Mouse (Mus musculus) embryonic facial prominence, embryonic 14.5 days (tissue): ENCODE results near the gene Hs3st1. TPM values are rescaled to one million over a fixed set of nuclear protein-coding genes. Genes with fewer than 3 reads are reported as not detected.

Experiments used
- ATAC-seq: fragments of 200-750 bp; cut with Nextera tagmentation; 2 replicates; pipeline ENCODE4 v1.8.0; 2017; ENCODE audit warnings: low read depth, moderate number of reproducible peaks, moderate TSS enrichment
- DNase-seq: peaks from one replicate; pipeline ENCODE4 v3.0.0-alpha.2; 2015; ENCODE audit warnings: low spot score
- H3K27ac ChIP-seq: fragments of 300-500 bp; sonication (generic); replicated peaks from 2 replicates; pipeline ENCODE4 v1.5.1; 2014; ENCODE audit warnings: low read depth, mild to moderate bottlenecking, low read length, moderate library complexity
- H3K27me3 ChIP-seq: fragments of 300-500 bp; sonication (generic); replicated peaks from 2 replicates; pipeline ENCODE4 v1.6.1; 2014; ENCODE audit warnings: low read length; ENCODE audit not compliant: control insufficient read depth, insufficient read depth
- H3K36me3 ChIP-seq: fragments of 300-500 bp; sonication (generic); 2 replicates; pipeline ENCODE4 v1.6.1; 2014; ENCODE audit warnings: low read length, mixed read lengths; ENCODE audit not compliant: control insufficient read depth, insufficient read depth
- H3K4me1 ChIP-seq: fragments of 300-500 bp; sonication (generic); 2 replicates; pipeline ENCODE4 v1.6.1; 2014; ENCODE audit warnings: antibody characterized with exemption, low read length; ENCODE audit not compliant: control insufficient read depth, insufficient read depth
- H3K4me2 ChIP-seq: fragments of 300-500 bp; sonication (generic); 2 replicates; pipeline ENCODE4 v1.6.1; 2014; ENCODE audit warnings: low read depth, mild to moderate bottlenecking, low read length, moderate library complexity, mixed read lengths
- H3K4me3 ChIP-seq: fragments of 300-500 bp; sonication (generic); 2 replicates; pipeline ENCODE4 v1.5.1; 2014; ENCODE audit warnings: low read depth, mild to moderate bottlenecking, low read length
- H3K9ac ChIP-seq: fragments of 300-500 bp; sonication (generic); 2 replicates; pipeline ENCODE4 v1.6.1; 2014; ENCODE audit warnings: low read depth, mild to moderate bottlenecking, low read length, moderate library complexity, mixed read lengths
- H3K9me3 ChIP-seq: fragments of 300-500 bp; sonication (generic); 2 replicates; pipeline ENCODE4 v1.6.1; 2016; ENCODE audit warnings: low read length; ENCODE audit not compliant: control insufficient read depth
- WGBS: fragments of 180-500 bp; shearing (Covaris S2); extraction: QIAGEN DNeasy Blood & Tissue Kit; methylation state at CpG from one replicate; pipeline ENCODE4 v1.1.7; 2014; 5-methylcytosine and 5-hydroxymethylcytosine counted together
- polyA plus RNA-seq: library from polyadenylated mRNA; unstranded; fragments of >200 nt; fragmentation: Nextera tagmentation; extraction: Ambion mirVana; gene quantifications from 2 replicates; pipeline ENCODE4 v1.2.1, GENCODE M21; 2014

Gene Hs3st1
- polyA plus RNA-seq, 1 experiment from 2014 or later: 21.0 TPM

DNA sequence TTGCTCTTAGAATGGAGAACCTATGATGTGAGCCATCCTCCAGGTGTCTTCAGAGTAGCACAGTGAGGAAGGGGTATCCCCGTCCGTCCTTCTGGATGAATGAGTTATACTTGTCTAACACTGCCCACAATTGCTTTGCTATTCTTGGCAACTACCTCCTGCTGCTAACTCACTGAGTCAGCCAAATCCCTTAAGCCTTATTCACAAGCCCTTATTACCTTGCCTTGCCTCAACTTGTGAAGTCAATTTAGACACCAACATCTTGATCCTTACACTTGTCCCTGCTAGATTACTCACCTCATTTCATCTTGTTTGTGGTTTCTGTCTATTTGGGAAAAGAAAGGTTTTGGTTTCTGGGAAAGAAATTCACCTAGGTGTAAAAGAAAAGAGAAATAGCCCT is 95.9 kb downstream of the Hs3st1 start:
- H3K9me3 ChIP-seq: no peaks in the 10 kb centered on the region
- H3K27me3 ChIP-seq: no peaks in the 10 kb centered on the region
- no peaks in the 10 kb centered on the region for H3K36me3 ChIP-seq
- no peak overlapping the region for H3K4me3 ChIP-seq
- H3K27ac ChIP-seq: no peak overlapping the region
- no peaks in the 10 kb centered on the region for H3K4me1 ChIP-seq
- DNase-seq: peak; percentile 63
- peak; percentile 78 for ATAC-seq
- no peak overlapping the region for H3K9ac ChIP-seq
- H3K4me2 ChIP-seq: no peak overlapping the region
- 62% methylated on average over 2 of the region's 2 CpGs for WGBS

DNA sequence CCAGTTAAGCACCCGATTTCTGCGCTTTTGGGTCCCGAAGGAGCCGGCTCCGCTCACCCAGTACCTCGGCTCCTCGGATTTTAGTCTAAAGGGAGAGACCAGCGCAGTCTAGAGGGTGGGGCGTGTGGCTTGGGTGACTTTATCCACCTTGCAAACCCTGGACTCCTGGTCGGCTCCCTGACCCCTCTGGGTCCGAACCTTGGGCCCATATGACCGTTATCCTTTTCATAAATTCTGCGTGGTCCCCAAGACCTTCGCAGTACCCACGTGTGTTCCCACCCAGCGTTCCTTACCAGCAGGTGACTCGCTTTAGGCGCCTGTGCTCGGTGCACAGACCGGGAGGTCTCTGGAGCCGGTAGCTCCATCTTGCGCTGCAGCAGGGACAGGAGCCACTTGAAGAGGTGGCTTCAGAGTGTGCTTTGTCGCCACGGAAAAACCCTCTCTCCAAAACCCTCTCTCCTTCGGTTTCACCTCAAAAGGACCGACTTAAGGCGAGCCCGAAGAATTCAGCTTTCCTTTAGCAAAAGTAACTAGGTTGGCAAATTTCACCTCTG is 110.4 kb downstream of the Hs3st1 start:
- Histone ChIP-seq H3K9me3 (no peaks in the 10 kb centered on the region), H3K4me2 (peak overlapping the region; percentile 96), H3K27ac (no peak overlapping the region), H3K4me3 (peak overlapping the region; percentile 71), H3K9ac (peak overlapping the region; percentile 70), H3K36me3 (no peaks in the 10 kb centered on the region), H3K4me1 (peaks cover 9% of the 10 kb centered on the region; the same call in 1 of the 2 replicates), H3K27me3 (peaks cover 12% of the 10 kb centered on the region)
- DNase-seq: peak; percentile 37
- WGBS: under 1% methylated on average over 27 of the region's 28 CpGs
- ATAC-seq: peak; percentile 79

DNA sequence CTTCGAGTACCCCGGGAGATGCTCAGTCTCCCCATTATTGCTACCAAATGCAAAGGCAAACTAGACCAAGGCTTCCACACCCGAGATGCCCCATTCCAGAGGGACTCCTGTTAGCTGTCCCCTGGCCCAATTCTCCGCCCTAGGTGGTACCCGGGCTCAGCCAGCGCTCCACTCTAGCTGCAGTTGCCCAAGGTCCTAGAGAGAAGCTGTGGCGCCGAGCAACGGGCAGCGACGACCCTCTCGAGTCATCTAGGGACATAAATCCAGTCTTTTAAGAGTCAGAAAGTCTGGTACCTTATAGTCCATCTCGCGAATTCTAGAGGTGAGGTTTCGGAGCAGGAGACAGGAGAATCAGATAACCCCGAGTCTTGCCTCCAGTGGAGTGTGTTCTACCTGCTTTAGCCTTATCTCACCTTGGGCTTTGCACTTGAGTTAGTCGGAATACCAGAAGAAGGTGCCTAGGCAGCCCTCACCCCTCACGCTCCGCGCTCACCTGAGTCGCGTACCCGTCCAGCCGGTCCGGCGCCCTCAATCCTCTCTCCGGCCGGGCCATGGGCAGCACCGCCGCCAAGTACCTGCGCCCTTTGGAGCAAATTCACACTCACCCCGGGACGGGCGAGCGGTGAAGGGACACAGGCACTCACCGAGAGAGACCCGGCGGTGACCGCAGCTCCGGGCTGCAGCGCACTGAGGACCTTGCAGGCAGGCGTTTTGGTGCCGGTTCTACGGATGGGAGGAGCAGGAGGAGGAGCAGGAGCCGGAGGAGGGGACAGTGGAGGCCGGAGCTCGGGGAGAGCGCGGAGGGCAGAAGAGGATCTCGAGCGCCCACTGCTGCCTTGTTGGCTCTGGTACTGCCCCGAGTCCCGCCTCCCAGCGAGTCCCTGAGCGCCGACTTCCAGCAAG is 111.1 kb downstream of the Hs3st1 start:
- peaks cover 9% of the 10 kb centered on the region; the same call in 1 of the 2 replicates for H3K4me1 ChIP-seq
- WGBS: 2% methylated on average over 32 of the region's 56 CpGs
- peak overlapping the region; percentile 70 for H3K9ac ChIP-seq
- DNase-seq: peak; percentile 96
- H3K4me2 ChIP-seq: peak overlapping the region; percentile 96
- no peaks in the 10 kb centered on the region for H3K36me3 ChIP-seq
- no peaks in the 10 kb centered on the region for H3K9me3 ChIP-seq
- H3K4me3 ChIP-seq: peak overlapping the region; percentile 71
- no peak overlapping the region for H3K27ac ChIP-seq
- ATAC-seq: peak; percentile 98
- peaks cover 12% of the 10 kb centered on the region for H3K27me3 ChIP-seq

DNA sequence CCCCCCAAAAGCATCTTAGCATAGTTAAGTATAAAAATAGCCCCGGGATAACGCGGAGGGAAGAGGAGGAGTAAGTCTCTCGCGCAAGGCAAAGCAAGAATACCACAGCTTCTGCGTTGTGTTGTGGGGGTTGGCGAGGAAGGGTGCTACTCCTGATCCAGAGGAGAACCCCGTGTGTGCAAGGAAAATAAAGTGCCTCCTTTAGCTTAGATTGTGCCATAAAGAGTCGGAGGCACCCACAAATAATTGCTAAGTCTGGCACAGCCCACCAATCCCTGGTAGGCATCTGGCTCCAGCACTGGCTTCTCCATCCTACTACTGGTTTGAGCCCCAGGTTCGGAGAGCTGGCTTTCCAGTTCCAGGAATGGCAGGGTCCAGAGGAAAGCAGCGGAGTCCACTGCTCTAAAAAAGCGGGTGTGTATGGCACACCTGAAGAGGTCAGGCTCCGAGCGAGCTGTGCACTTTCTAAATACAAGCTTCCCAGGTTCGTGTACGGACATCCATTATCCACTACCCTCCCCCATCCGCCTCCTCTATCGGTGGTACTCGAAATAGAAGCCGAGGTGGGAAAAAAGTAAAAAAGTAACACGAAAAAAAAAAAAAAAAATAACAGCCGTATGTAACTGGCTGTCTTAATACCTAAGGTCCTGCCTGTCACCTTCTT is 111.9 kb downstream of the Hs3st1 start:
- ATAC-seq: no peak
- 2% methylated on average over 22 of the region's 22 CpGs for WGBS
- peaks cover 9% of the 10 kb centered on the region; the same call in 1 of the 2 replicates for H3K4me1 ChIP-seq
- no peak overlapping the region for H3K27ac ChIP-seq
- DNase-seq: no peak
- peak overlapping the region; percentile 96 for H3K4me2 ChIP-seq
- H3K27me3 ChIP-seq: peaks cover 12% of the 10 kb centered on the region
- peak overlapping the region; percentile 70 for H3K9ac ChIP-seq
- H3K4me3 ChIP-seq: peak overlapping the region; percentile 71
- no peaks in the 10 kb centered on the region for H3K9me3 ChIP-seq
- H3K36me3 ChIP-seq: no peaks in the 10 kb centered on the region

DNA sequence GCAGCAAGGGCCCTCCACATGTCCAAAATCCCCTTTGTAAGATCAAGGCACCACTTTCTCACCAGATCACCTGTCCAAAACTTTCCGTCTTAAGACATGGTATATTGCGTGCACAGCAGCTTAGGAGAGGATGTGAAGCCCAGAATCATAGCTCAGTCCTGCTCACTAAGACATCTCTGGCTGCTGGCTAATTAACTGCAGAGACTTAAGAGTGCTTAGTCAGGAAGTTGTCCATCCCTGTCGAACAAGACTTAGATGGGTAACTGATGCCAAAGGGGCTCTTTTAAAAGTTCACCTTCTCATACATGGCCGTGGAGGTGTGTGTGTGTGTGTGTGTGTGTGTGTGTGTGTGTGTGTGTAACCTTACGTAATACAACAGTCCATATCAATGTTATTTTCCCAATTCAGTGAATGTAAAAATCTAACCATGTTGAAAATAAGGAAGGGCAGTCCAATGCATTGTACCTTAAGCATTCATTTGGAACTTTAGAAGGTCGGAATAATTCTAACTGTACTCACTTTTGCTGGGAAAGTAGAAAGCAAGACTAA is 113.0 kb downstream of the Hs3st1 start:
- Histone ChIP-seq H3K4me1 (peaks cover 9% of the 10 kb centered on the region; the same call in 1 of the 2 replicates), H3K27ac (no peak overlapping the region), H3K4me2 (peak overlapping the region; percentile 96), H3K36me3 (no peaks in the 10 kb centered on the region), H3K4me3 (peak overlapping the region; percentile 71), H3K9me3 (no peaks in the 10 kb centered on the region), H3K9ac (no peak overlapping the region), H3K27me3 (peaks cover 12% of the 10 kb centered on the region)
- 65% methylated on average over 6 of the region's 6 CpGs for WGBS
- ATAC-seq (no peak), DNase-seq (no peak)

DNA sequence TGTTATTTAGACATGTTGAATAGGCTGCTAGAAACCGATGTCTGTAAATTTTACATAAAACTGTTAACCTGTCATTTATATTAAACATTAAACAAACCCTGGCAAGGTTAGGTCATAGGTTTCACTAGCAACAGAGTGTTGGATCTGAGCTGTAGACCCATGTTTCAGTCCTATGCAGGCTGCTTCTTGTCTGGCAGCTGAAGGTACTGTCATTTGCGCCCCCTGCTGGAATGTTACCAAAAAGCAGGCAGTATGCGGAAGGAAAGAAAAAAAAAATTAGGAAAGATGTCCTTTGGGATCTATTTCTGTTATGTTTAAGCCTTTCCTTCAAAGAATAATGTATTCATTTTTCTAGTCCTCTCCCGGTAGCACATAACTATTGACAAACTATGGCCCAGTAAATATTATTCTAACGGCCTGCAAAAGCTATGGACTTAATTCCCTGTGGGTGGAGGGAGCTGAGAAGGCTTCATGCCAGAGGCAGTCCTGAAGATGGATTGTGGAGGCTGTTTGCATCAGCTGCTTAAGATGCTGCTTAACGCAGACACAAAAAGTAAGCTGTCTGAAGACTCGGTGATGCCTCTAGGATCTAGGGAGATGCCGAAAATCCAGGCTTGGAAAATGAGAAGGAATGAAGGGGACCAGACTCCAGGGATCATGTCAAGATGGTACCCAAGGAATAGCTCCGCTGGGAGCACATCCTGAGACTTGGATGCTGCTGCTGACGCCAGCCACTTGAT is 115.7 kb downstream of the Hs3st1 start:
- no peak overlapping the region for H3K27ac ChIP-seq
- H3K9ac ChIP-seq: no peak overlapping the region
- no peaks in the 10 kb centered on the region for H3K9me3 ChIP-seq
- H3K4me3 ChIP-seq: no peak overlapping the region
- H3K27me3 ChIP-seq: peaks cover 7% of the 10 kb centered on the region; the same call in 1 of the 2 replicates
- no peaks in the 10 kb centered on the region for H3K36me3 ChIP-seq
- H3K4me2 ChIP-seq: no peak overlapping the region
- ATAC-seq (no peak), DNase-seq (peak; percentile 71)
- H3K4me1 ChIP-seq: peaks cover 9% of the 10 kb centered on the region; the same call in 1 of the 2 replicates
- 45% methylated on average over 10 of the region's 10 CpGs for WGBS

DNA sequence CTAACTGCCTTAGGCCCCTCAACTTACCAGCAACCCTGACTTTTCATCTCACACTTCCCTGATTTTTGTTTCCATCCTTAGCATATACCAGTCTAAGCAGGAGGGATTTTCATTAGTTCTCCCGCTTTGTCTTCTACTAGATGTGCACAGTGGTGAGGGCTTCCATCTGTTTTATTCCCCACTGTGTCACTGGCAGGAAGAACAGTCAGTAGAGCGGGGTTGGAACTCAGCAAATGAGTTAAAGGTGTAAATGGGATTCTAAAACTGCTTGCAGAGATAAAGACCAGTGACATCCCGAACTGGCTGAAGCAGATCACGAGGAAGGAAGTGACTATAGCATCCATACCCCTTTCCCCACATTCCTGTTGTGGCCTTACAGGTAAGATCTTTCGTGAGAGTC is 116.3 kb downstream of the Hs3st1 start:
- DNase-seq (no peak), ATAC-seq (no peak)
- 77% methylated on average over 5 of the region's 5 CpGs for WGBS
- Histone ChIP-seq H3K9ac (no peak overlapping the region), H3K4me2 (no peak overlapping the region), H3K27me3 (peaks cover 7% of the 10 kb centered on the region; the same call in 1 of the 2 replicates), H3K4me1 (peaks cover 9% of the 10 kb centered on the region; the same call in 1 of the 2 replicates), H3K4me3 (no peak overlapping the region), H3K9me3 (no peaks in the 10 kb centered on the region), H3K27ac (no peak overlapping the region), H3K36me3 (no peaks in the 10 kb centered on the region)

DNA sequence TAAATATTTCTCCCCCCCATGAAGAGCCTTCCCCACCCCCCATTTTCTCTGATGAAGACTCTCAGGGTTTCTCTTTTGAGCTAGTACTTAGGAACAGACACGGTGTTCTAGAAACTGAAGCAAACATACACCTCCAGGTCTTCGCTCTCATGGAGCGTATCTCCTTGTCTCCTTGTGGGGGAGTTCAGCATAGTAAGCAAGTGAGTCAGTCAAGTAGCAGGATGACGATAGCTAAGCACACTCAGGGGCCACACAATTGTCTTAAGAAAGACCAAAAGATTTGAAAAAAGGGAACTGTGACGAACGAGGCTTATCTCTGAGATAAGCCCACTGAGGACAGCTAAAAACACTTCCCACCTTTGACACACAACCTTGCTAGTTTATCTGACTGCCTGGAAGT is 117.4 kb downstream of the Hs3st1 start:
- Histone ChIP-seq H3K4me2 (no peak overlapping the region), H3K4me3 (no peak overlapping the region), H3K36me3 (no peaks in the 10 kb centered on the region), H3K9me3 (no peaks in the 10 kb centered on the region), H3K9ac (no peak overlapping the region), H3K4me1 (peaks cover 1% of the 10 kb centered on the region; the same call in 1 of the 2 replicates), H3K27ac (no peak overlapping the region), H3K27me3 (peaks cover 2% of the 10 kb centered on the region; the same call in 1 of the 2 replicates)
- ATAC-seq: no peak
- no peak for DNase-seq
- WGBS: 79% methylated on average over 6 of the region's 6 CpGs
